Mouse (Mus musculus): ENCODE results near the gene Arhgap24. TPM values are rescaled to one million over a fixed set of nuclear protein-coding genes. Genes with fewer than 3 reads are reported as not detected.

Arhgap24 gene
- polyA plus RNA-seq, 1 experiment from 2014 or later = 8.3 TPM

GRCm38 (mm10) chr5:102664988-102665726 lies 184.0 kb downstream of the Arhgap24 start:
- H3K9me3 ChIP-seq = no peaks in the 10 kb centered on the region
- 41% methylated on average over 13 of the region's 13 CpGs for WGBS
- H3K9ac ChIP-seq = no peak overlapping the region
- peaks cover 8% of the 10 kb centered on the region; the same call in 1 of the 2 replicates for H3K4me1 ChIP-seq (replicated peaks)
- H3K27me3 ChIP-seq = no peaks in the 10 kb centered on the region
- H3K27ac ChIP-seq (replicated peaks) = no peak overlapping the region
- no peak for ATAC-seq (ENCODE audit: low read depth)
- H3K36me3 ChIP-seq = no peaks in the 10 kb centered on the region
- no peak overlapping the region for H3K4me2 ChIP-seq
- H3K4me3 ChIP-seq = no peak overlapping the region

DNA sequence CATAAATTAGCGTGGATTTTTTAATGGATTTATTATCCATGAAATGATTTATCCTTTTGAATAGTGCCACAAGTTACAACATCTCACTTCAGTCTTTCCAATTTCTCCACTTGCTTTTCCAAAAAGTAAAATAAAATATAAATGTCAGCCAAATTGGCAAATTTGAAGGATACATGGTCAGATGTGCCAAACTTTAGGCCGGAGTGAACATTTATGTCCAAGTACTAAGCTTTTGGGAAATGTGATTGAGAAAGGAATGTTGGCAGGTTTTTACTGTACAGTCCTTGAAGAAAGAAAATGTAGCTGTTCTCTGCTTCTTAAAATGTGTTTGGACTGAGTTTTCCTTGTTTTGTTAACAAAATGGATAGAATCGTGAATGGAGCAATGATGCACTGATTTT lies 185.7 kb downstream of the Arhgap24 start:
- Histone ChIP-seq H3K27ac (replicated peaks) (no peak overlapping the region), H3K27me3 (no peaks in the 10 kb centered on the region), H3K4me2 (no peak overlapping the region), H3K4me1 (replicated peaks) (peaks cover 8% of the 10 kb centered on the region; the same call in 1 of the 2 replicates), H3K9ac (no peak overlapping the region), H3K9me3 (no peaks in the 10 kb centered on the region), H3K4me3 (no peak overlapping the region), H3K36me3 (no peaks in the 10 kb centered on the region)
- ATAC-seq (ENCODE audit: low read depth) = no peak
- WGBS = 92% methylated on average over 3 of the region's 3 CpGs

DNA sequence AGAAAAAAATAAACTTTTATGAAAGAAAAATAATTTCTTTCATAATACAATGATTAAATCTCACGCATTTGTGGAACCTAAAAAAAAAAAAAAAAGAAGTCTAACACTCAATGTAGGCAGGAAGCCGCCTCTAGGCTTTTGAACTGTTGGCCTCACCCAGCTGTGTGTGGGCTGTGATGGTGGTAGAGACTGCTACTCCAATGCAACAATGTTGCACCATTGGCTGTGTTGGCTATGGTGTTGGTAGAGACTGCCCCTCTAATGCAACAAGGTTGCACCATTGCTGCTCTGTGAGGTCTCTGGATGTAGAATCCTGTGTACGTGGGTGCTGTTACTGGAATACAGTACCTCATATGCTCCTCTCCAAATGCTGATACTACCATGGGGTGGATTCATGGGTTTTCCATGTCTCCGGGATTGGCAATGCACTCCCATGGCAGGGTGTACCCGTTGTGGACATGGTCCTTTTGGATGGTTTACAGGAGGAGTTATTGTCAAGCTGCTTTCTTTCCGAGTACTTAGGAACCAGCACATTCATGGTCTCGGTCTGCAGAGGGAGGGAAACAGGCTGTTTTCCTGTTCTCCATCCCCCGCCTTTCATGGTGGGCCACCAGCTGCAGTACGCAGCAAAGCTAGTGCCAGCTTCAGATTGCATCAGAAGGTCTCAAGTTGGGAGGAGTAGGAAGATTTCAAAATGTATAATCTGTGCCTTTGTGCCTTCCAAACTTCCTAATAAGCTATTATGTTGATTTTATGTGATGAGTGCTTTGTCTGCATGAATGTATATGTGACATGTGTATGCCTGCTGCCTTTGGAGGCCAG lies 186.8 kb downstream of the Arhgap24 start:
- Histone ChIP-seq H3K9me3 (no peaks in the 10 kb centered on the region), H3K4me1 (replicated peaks) (peaks cover 8% of the 10 kb centered on the region; the same call in 1 of the 2 replicates), H3K36me3 (no peaks in the 10 kb centered on the region), H3K27ac (replicated peaks) (no peak overlapping the region), H3K4me2 (no peak overlapping the region), H3K9ac (no peak overlapping the region), H3K27me3 (no peaks in the 10 kb centered on the region), H3K4me3 (no peak overlapping the region)
- no peak for ATAC-seq (ENCODE audit: low read depth)
- whole genome bisulfite sequencing = 90% methylated on average over 9 of the region's 9 CpGs

GRCm38 (mm10) chr5:102670206-102670605 lies 189.0 kb downstream of the Arhgap24 start:
- Histone ChIP-seq H3K4me2 (no peak overlapping the region), H3K9me3 (no peaks in the 10 kb centered on the region), H3K36me3 (no peaks in the 10 kb centered on the region), H3K4me3 (no peak overlapping the region), H3K4me1 (replicated peaks) (peaks cover 16% of the 10 kb centered on the region), H3K9ac (no peak overlapping the region), H3K27ac (replicated peaks) (no peak overlapping the region), H3K27me3 (no peaks in the 10 kb centered on the region)
- no peak for ATAC-seq (ENCODE audit: low read depth)
- 74% methylated on average over 4 of the region's 4 CpGs for WGBS

DNA sequence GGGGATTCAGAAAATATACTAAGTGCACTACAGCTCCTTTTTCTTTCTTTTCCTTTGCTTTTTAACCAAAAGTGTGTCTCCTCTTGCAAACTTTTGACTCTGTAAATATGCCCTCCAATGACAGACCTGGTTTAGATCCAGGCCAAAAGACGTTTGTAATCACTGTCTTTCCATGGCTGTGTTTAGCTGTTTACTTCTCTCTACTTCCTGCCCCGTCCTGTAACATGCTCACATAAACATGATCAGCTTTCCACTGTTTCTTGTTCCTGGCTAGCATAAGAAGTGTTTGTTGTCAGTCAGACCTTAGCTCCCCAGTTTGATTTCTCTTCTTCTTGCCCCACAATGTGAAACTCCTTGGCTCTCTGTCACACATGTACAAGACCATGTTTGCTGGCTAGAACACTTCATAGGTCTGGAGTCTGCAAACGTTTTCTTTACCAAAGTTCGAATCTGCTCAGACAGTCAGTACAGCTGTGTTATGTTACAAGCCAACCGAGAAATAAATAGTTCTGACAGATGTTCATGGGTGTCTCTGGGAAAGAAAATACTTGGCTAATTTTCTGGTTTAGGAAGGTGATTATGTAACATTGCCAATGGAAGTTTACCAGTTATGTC lies 189.6 kb downstream of the Arhgap24 start:
- peaks cover 14% of the 10 kb centered on the region for H3K4me1 ChIP-seq (replicated peaks)
- H3K27me3 ChIP-seq = no peaks in the 10 kb centered on the region
- 79% methylated on average over 5 of the region's 5 CpGs for WGBS
- no peaks in the 10 kb centered on the region for H3K9me3 ChIP-seq
- H3K9ac ChIP-seq = no peak overlapping the region
- ATAC-seq (ENCODE audit: low read depth) = no peak
- no peaks in the 10 kb centered on the region for H3K36me3 ChIP-seq
- no peak overlapping the region for H3K4me2 ChIP-seq
- no peak overlapping the region for H3K4me3 ChIP-seq
- H3K27ac ChIP-seq (replicated peaks) = no peak overlapping the region

GRCm38 (mm10) chr5:102675326-102675725 lies 194.1 kb downstream of the Arhgap24 start:
- Histone ChIP-seq H3K9me3 (no peaks in the 10 kb centered on the region), H3K9ac (no peak overlapping the region), H3K36me3 (no peaks in the 10 kb centered on the region), H3K4me2 (no peak overlapping the region), H3K27ac (replicated peaks) (no peak overlapping the region; the same call in 1 of the 2 replicates), H3K27me3 (no peaks in the 10 kb centered on the region), H3K4me1 (replicated peaks) (peaks cover 14% of the 10 kb centered on the region), H3K4me3 (no peak overlapping the region)
- no peak for ATAC-seq (ENCODE audit: low read depth)
- WGBS = 61% methylated on average over 2 of the region's 2 CpGs

DNA sequence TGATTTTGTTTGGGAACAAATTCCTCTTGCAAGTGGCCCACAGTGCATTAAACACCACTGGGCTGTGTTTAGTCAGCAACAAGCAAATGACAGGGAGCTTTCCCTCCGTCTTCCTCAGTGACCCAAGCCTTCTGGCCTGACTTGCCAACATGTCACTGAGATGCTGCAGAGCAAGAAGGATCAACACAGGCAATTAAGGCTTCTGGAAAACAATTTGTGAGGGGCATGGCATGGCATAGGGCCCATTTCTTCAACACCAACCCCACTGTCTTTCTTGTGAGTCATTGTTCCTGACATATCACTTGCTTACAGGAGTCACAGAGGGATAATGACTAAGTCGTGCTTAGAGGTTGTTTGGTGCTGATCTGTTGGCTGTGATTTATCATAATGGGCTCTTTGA lies 196.0 kb downstream of the Arhgap24 start:
- Histone ChIP-seq H3K9me3 (no peaks in the 10 kb centered on the region), H3K27me3 (no peaks in the 10 kb centered on the region), H3K4me3 (no peak overlapping the region), H3K4me1 (replicated peaks) (peaks cover 14% of the 10 kb centered on the region), H3K27ac (replicated peaks) (no peak overlapping the region), H3K4me2 (no peak overlapping the region), H3K36me3 (no peaks in the 10 kb centered on the region), H3K9ac (no peak overlapping the region)
- no peak for ATAC-seq (ENCODE audit: low read depth)
- 48% methylated on average over 2 of the region's 2 CpGs for WGBS

GRCm38 (mm10) chr5:102687673-102688072 lies 206.5 kb downstream of the Arhgap24 start:
- no peaks in the 10 kb centered on the region for H3K36me3 ChIP-seq
- H3K4me1 ChIP-seq (replicated peaks) = no peaks in the 10 kb centered on the region
- 79% methylated on average over 5 of the region's 5 CpGs for WGBS
- H3K4me3 ChIP-seq = no peak overlapping the region
- no peak overlapping the region for H3K27ac ChIP-seq (replicated peaks)
- no peaks in the 10 kb centered on the region for H3K27me3 ChIP-seq
- H3K4me2 ChIP-seq = no peak overlapping the region
- no peak for ATAC-seq (ENCODE audit: low read depth)
- H3K9ac ChIP-seq = no peak overlapping the region
- H3K9me3 ChIP-seq = no peaks in the 10 kb centered on the region

DNA sequence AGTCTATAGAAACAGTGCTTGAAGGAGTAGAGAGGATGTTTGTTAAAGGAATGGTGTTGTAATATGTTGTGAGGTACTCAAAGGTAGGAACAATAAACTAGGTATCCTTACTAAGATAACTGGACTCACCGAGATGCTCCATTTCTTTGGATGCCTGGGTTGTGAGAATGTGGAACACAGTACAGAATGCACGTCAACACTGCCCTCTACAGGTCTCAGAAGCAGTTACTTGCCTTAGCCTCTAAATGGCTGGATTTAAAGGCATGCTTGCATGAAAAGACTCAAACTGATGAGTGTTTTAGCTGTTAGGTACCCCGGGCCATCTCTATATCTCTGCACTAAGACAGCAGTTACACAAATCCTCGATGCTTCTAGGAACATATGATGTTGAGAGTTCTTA lies 211.3 kb downstream of the Arhgap24 start:
- H3K9me3 ChIP-seq = no peaks in the 10 kb centered on the region
- H3K4me2 ChIP-seq = no peak overlapping the region
- H3K36me3 ChIP-seq = no peaks in the 10 kb centered on the region
- WGBS = 18% methylated on average over 4 of the region's 4 CpGs
- H3K27ac ChIP-seq (replicated peaks) = no peak overlapping the region
- ATAC-seq (ENCODE audit: low read depth) = peak; percentile 75
- H3K27me3 ChIP-seq = no peaks in the 10 kb centered on the region
- H3K4me1 ChIP-seq (replicated peaks) = no peaks in the 10 kb centered on the region
- no peak overlapping the region for H3K9ac ChIP-seq
- no peak overlapping the region for H3K4me3 ChIP-seq

DNA sequence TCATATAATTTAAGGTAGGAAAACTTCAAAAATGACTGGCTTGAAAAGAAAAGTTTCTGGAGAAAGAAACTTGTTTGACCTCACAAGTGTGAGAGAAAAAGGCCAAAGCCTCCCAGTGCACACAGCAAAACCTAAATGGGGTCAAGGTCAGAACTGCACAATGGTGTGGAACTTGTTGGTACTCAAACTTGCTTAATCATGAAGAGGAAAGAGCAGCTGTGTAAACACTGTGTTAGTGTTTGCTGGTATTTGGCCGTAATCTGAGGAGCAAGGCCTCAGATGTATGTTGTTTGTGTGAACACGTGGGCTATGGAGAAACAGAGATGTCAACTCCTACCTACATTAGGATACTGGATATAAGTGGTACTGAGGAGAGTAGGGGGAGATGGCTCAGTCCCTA lies 212.0 kb downstream of the Arhgap24 start:
- H3K36me3 ChIP-seq = no peaks in the 10 kb centered on the region
- WGBS = 78% methylated on average over 2 of the region's 2 CpGs
- no peak for ATAC-seq (ENCODE audit: low read depth)
- H3K27me3 ChIP-seq = no peaks in the 10 kb centered on the region
- H3K9me3 ChIP-seq = no peaks in the 10 kb centered on the region
- no peak overlapping the region for H3K4me2 ChIP-seq
- H3K4me3 ChIP-seq = no peak overlapping the region
- no peak overlapping the region for H3K9ac ChIP-seq
- no peak overlapping the region for H3K27ac ChIP-seq (replicated peaks)
- H3K4me1 ChIP-seq (replicated peaks) = no peaks in the 10 kb centered on the region

DNA sequence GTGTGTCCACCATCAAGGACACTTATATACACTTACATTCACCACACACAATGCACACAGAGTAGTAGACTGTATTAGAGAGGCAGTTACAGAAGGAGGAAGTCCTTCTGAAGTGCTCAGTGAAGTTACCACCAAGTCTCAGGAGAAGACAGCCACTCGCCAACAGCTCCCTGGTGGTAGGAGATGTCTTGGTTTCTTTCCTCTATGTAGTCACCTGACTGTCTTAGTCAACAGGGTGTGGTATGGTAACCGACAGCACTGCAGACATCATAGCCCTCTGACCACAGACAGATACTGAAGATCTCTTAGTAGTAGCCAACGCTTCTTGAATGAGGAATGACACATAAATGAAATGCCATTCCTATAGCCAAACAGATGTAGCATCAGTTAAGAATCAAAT lies 212.7 kb downstream of the Arhgap24 start:
- Histone ChIP-seq H3K4me3 (no peak overlapping the region), H3K9me3 (no peaks in the 10 kb centered on the region), H3K27ac (replicated peaks) (no peak overlapping the region), H3K27me3 (no peaks in the 10 kb centered on the region), H3K9ac (no peak overlapping the region), H3K4me1 (replicated peaks) (no peaks in the 10 kb centered on the region), H3K36me3 (no peaks in the 10 kb centered on the region), H3K4me2 (no peak overlapping the region)
- 91% methylated on average over 3 of the region's 3 CpGs for WGBS
- ATAC-seq (ENCODE audit: low read depth) = no peak

DNA sequence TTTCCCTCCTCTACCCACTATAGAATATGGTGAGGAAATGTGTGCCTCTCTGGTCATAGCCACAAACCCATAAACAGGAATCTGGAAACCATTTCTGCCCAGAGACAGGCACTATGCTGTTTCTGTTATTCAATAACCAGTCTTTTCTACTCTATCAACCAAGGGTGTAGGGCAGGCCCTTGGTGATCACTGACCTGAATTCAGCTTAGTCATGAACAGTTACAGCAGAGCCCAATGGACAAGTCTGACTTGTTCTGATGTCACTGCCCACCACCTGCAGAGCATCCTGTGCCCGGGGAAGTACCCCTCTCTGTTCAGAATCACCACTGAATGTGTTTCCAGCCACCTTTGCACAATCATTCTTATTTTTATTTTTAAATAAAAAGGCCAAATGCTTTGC lies 216.6 kb downstream of the Arhgap24 start:
- 73% methylated on average over 1 of the region's 1 CpGs for WGBS
- Histone ChIP-seq H3K27me3 (no peaks in the 10 kb centered on the region), H3K9ac (no peak overlapping the region), H3K4me3 (no peak overlapping the region), H3K36me3 (no peaks in the 10 kb centered on the region), H3K9me3 (no peaks in the 10 kb centered on the region), H3K4me2 (no peak overlapping the region), H3K4me1 (replicated peaks) (no peaks in the 10 kb centered on the region), H3K27ac (replicated peaks) (no peak overlapping the region)
- no peak for ATAC-seq (ENCODE audit: low read depth)

All from neural tube, embryonic 13.5 days (tissue).